Mouse (Mus musculus): Measurements from ENCODE around the gene Gm12184.
"Not testable (repeated sequence)": the region's sequence is repeated elsewhere in the genome, so short reads cannot be mapped to it uniquely, and the experiment has no call there.

The Gm12184 gene

GRCm38 (mm10) chr11:48846362-48846761, 19.9 kb upstream of the Gm12184 start:
- not testable (repeated sequence) for DNase-seq

DNA sequence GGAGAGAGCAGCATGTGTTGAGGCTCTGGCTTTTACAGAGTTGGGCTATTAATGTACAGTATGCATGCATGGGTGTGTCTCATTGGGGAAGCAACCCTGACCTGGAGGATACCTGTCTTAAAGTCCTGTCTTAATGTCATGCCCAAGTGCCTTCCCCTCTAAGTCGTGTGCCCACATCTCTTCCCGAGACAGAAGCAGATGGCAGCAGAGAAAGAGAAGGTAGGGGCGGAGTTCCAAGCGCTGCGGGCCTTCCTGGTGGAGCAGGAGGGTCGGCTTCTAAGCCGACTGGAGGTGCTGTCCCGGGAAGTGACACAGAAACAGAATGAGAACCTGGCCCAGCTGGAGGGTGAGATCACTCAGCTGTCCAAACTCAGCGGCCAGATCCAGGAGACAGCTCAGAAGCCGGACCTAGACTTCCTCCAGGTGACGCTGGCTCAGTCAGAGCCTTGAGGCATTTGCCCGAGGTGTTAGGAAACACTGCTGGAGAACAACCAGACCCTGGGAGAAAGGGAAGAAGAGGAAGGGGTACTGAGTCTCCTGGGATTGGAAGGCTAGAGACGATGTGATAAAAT, 18.9 kb upstream of the Gm12184 start:
- no peak for DNase-seq

- DNase-seq = no peak
Observed at GRCm38 (mm10) chr11:48844309-48844708, 17.9 kb upstream of the Gm12184 start.

DNA sequence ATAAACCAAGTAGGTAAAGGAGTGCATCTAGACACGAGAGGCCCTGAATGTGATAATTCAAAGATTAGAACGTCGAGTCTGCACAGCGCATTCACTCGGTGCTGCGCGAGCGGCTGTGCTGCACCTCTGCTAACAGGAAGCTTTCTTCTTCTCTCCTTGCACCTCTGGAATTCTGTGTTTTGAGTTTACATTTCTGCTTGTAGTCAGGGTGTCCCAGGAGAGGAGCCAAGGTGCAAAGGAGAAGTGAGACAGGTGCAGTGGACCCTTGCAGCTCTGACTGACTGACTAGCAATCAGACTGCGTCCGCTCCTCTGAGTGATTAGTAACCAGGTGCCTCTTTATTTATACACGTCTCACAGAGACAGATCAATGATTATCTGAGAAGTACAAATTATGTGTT, 16.7 kb upstream of the Gm12184 start:
- DNase-seq = peak; percentile 18 to 42

- DNase-seq = no peak
Observed at GRCm38 (mm10) chr11:48842378-48842792, 15.9 kb upstream of the Gm12184 start.

DNA sequence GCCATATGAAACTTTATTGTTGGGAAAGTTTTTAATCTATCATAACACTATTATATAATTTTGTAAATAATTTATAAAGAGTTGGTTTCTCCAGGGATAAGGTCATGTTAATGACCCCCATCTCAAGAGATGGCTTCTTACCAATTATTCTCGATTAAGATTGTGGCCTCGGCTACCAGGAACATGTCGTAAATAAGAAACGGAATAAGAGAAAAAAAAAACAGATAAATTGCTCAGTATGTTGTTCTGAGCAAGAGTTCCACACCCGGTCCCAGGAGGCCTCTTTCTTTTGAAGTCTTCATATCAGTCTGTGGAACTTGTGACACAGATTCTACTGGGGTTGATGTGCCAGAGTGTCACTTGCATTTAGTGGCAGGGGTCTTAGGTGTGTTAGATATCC, 14.8 kb upstream of the Gm12184 start:
- DNase-seq = no peak

DNA sequence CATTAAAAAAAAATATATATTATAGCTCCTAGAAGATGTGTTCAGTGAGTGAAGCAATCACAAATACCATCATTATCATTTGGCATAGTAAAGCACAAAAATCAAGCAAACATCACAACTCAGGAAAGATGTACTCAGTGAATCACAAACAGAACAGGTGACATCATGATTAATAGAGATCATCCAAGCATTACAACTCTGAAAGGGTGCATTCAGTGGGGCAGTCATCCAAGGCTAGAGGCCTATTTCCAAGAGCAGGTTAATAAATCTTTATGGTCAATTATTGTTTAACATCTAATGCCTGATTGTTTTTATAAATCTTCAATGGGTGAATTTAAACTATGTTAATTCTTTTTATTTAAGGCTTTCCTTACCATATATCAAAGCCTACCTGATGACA, 14.3 kb upstream of the Gm12184 start:
- DNase-seq = no peak

DNA sequence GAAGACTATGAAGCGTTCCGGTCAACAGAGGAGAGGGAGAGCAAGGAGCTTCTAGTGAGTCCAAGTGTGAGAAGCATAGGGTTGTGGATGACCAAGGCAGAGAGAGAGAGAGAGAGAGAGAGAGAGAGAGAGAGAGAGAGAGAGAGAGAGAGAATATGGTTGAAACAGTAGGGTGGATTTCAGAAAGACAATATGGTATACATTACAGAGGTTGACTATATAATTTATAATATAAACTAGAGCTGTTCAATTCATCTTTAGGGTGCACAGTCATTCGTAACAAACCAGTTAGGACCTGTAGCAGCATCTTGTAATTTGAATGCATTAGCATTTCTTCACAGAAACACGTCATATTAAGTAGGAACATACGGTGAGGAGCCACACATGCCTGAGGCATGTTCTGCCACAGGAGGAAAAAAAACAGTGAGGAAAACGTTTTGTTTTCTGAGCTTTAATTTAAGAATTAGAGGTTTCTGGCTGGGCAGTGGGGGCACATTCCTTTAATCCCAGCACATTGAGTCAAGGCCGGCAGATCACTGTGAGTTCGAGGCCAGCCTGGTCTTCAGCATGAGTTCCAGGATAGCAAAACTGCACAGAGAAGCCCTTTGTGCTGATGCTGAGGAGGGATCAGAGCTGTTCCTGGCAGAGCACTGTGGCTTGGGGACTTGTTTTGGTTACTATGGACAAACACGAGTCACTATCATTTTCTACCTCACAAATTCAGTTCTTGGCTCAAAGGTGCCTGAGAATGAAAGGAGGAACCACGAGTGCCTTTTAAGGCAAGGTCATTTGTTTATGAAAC, 12.6 kb upstream of the Gm12184 start:
- no peak for DNase-seq

GRCm38 (mm10) chr11:48838181-48838797, 11.8 kb upstream of the Gm12184 start:
- peak in 1 of 2 experiments; percentile 39 for DNase-seq

DNA sequence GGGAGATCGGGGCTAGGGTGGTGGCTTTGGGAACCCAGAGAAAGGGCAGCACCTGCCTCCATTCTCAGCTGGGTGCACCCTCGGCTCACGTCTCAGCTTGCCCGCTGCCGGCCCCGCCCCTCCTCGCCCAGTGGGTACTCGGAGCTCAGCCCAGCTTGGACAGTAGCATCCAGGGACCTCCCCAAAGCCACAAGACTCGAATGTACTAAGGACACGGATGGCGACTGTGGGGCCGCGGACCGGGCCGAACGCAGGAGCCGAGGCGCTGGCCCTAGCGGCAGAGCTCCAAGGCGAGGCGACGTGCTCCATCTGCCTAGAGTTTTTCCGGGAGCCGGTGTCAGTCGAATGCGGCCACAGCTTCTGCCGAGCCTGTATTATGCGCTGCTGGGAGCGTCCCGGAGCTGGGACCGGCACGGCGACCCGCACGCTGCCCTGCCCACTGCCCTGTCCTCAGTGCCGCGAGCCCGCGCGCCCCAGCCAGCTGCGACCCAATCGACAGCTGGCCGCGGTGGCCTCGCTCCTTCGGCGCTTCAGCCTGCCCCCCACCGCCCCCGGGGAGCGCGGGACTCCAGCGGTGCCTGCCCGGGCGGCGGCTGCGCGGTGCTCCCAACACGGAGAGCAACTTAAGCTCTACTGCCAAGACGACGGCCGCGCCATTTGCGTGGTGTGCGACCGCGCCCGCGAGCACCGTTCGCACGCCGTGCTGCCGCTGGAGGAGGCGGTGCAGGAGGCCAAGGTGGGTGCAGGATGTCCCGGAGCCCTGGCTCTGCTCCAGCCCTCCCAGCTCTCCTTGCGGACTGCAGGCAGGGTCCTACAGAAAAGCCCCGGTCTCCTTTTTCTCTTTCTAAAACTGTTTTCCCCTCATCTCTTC, 11.1 kb upstream of the Gm12184 start:
- DNase-seq = peak; percentile 74 to 82

GRCm38 (mm10) chr11:48836990-48837309, 10.5 kb upstream of the Gm12184 start:
- no peak for DNase-seq

- DNase-seq = no peak
Observed at GRCm38 (mm10) chr11:48835923-48836322, 9.5 kb upstream of the Gm12184 start.

GRCm38 (mm10) chr11:48833731-48834639, 7.5 kb upstream of the Gm12184 start:
- DNase-seq = peak; percentile 93 to 94

GRCm38 (mm10) chr11:48833078-48833730, 6.7 kb upstream of the Gm12184 start:
- no peak for DNase-seq

DNA sequence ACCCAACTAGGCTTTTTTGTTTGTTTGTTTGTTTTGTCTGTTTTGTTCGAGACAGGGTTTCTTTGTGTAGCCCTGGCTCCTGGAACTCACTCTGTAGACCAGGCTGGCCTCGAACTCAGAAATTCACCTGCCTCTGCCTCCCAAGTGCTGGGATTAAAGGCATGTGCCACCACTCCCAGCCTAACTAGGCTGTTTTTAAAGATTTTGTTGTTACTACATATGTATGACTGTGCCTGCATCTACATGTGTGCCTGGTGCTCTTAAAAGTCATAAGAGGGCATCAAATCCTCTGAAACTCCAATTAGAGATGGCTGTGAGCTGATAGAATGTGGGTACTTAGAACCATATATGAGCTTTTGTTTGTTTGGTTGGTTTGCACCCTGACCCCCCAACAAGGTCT, 4.8 kb upstream of the Gm12184 start:
- no peak for DNase-seq

DNA sequence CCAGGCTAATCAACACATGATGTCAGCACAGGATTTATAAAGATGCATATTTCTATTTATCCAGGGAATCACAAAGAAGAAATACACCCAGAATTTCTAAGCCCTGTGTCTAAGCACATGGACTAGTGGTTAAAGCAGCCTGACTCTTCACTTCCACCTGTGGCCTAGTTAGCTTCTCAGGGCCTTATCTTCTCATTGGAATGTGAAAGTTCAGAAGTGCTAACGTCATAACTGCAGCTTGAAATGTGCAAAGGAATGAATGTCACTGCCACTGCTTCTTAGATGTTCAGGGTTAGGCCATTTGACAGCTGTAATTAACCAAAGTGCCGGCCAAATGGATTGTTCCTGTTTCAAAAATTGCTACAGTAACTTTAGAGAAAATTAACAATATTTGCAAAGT, 3.8 kb upstream of the Gm12184 start:
- DNase-seq = no peak

- DNase-seq = no peak
Observed at GRCm38 (mm10) chr11:48827926-48828325, 1.5 kb upstream of the Gm12184 start.

- no peak for DNase-seq
Observed at GRCm38 (mm10) chr11:48826752-48827096, 269 bp upstream of the Gm12184 start.

GRCm38 (mm10) chr11:48824311-48824830, 2.1 kb downstream of the Gm12184 start:
- peak in 1 of 2 experiments; percentile 21 for DNase-seq

GRCm38 (mm10) chr11:48823536-48823972, 2.9 kb downstream of the Gm12184 start:
- peak; percentile 68 to 74 for DNase-seq

GRCm38 (mm10) chr11:48822768-48823512, 3.5 kb downstream of the Gm12184 start:
- DNase-seq = no peak
